Mouse (Mus musculus) frontal cortex, postnatal 10 days (tissue): ENCODE measurements at regions not wholly inside any gene's neighbourhood (a gene's known extent, or its start where the extent isn't known, plus 50 kb on each side); places are given as distances from the start of the nearest gene placed in this dataset.

Experiments used
- DNase-seq, 2 experiments: peaks; one replicate each; pipeline ENCODE4 v3.0.0; 2022; ENCODE audit warnings: low spot score in 2 of 2, mixed read lengths in 1 of 2

DNA sequence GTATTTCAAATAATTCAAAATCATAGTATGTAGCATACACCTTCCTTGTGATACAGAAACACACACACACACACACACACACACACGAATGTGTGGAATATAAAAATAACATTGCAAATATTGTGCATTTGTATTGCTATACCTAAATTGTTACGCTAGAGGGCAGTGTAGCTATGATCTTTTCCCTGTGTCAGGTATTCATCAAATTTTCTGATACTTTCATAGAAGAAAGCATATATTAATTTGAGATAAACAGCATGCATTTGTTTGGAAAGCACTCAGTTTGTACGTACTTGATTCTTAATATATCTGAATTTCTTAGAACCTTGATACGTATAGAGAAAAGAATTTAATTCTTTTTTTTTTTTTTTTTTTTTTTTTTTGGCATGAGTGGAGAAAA, 1700.9 kb upstream of the Sel1l start:
- no peak for DNase-seq

DNA sequence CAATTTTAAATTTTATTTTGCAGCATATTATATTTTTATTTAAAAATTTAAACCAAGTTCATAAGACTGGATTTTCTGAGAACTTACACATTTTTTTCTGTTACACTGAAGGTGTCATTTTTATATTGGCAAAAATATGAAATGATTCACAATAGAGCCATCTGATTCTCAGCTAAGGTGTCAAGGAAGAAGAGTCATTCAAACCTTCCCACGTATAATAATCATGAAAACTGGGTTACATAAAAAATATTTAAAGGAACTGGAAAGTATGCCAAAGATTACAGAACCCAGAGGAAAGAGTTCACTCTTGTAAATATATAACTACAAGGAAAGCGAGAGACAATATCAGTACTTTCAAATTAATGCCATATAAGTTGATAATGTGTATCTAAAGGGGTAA, 1674.5 kb upstream of the Sel1l start:
- no peak for DNase-seq

DNA sequence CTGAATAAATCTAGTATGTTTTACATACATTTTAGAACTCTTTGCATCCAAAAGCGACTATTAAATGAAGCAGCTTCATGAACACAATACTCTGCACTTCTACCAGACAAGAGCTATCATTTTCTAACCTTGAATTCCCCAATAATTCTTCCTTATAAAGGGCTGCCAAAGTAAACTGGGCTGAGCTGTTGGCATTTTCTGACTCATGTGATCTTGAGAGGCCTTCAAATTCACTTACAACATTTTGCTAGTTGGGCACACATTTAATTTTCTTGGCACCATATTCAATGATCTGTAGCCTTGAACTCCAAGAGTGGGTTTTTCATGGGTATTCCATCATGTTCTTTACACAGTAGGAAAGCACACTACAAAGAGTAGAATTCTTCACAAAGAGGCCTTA, 1637.4 kb upstream of the Sel1l start:
- DNase-seq = no peak

DNA sequence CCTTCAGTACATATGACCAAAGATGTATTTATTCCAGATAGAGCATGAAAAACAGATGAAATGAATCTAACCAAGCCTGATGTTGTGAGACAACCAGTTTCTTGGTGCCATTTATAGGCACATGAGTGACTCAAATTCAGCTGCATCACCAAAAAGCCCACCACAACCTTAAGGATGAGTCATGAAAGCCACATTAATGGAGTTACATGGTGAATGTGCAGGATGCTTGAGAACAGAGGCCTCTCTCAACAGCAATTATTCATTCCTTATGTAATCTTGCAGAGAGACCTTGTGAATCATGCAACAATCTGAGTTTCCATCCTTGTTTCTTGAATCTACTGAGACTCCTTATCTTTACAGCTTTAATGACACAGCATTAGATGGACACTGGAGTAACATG, 1613.1 kb upstream of the Sel1l start:
- no peak for DNase-seq

DNA sequence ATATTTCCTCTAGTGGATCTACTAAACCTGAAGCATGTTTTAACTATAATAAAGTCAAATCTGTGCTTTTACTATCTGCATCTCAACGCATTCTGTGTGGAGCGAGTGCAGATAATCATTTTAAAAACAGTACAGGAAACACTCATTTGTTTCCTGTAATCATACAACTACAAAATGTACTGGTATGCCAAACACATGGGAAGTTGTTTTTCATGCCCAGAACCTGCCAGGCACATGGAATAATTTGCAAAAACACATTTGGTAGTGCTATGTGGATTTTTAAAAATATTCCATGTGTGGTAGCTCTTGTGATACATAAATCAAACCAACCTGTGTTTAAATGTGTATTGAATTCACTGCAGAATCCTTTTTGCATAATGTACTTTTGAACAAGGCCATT, 1600.5 kb upstream of the Sel1l start:
- DNase-seq = no peak

DNA sequence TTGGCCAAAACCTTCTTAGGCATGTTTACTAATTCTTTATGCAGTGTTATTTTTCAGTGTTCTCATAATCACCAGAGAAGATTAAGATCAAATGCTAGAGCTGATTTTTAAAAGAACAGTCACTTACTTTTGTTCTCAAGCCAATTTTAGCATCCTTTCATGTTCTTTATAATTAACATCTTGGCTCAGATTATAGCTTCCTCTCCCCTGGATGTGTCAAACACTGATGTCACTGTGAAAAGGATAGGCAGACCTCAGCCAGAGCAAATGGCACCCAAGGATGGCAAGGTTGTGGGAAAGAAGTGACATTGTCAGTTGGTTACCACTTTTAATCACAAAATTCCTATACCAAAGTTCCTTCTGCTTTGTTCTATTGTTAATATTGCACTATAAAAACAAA, 1580.3 kb upstream of the Sel1l start:
- no peak for DNase-seq

DNA sequence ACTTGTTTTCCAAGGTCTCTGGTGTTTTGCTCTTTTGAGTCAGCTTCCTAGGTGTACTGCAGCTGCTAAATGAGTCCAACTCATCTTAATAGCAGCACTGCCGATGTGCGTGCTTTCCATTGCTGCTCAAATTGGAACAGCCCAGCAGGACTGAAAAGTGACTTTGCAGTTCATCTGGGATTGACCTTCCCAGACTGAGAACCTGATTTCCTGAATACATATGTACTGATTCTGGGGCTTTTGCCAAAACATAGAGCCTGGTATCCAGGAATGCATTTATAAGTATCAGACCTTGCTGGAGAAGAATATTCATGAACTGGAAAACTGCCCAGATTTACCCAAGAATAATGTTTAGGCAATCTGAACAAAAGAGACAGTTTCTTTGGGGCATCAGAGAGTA, 1579.0 kb upstream of the Sel1l start:
- no peak for DNase-seq

DNA sequence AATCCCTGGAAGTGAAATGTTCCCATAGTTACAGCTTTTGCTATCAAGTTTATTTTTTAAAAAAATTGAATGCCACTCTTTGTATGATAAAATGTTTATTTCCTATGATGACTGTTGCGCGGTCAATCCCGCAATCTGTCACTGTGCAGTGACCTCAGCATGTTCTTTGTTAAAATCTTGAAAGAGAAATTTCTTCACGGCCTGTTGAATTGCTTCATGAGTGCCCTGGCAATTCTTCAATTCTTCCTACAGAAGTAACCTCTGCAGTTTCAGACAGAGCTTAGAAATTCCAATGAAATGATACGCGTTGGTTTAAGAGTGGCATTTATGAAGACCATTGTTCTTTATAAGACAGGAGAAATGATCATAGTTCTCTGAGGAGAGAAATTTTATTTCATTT, 1567.4 kb upstream of the Sel1l start:
- DNase-seq = no peak

DNA sequence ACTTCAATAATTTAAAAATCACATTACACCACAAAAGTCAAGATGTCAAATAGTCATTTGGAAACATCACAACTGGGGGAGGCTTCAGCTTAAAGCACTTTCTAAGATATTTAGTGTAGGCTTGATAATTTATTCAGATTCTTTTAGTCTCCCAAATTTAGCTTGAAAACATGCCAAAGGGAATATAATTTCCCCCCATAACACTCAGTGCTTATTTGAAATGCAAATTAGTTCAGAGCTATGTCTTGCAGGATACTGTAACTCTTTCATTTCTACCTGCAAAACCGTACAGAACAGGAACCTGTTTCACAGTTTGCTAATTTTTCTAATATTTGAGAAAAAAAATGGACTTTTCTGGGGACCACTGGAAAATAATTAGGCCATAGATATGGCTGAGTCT, 1566.8 kb upstream of the Sel1l start:
- no peak for DNase-seq

DNA sequence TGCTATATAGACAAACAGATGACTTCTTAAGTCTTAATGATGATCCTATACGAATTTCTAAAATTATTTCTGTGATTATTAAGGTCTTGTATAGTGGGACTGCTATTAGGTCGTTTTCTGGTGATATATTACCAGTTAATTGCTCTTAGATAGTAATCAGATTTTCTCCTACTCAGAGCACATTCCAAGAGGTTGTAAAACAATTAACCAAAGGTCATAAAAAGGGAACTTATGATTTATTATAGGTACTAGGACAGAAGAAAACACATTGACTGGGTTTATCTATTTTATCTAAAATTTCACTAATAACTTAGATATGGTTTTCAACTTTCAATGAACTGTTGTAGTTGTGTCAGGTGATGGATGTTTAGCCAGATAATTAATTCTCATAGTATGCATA, 1536.6 kb upstream of the Sel1l start:
- no peak for DNase-seq

DNA sequence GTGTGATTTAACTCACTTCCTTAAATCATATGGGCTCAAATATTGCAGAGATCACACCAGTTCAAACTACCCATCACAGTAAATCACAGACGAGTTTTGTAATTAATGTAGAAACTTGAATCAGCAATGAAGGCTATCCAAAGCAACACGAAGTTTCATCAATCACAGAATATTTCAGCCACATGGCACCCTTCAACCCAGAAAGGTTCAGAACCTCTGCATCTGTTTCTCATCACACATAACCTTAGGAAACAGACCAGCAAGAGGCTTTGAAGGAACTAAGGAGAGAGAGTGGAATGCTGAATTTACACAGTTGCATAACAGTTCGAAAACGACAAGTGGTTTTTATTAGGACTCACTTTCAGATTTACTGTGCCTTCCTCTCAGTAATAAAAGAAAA, 1494.0 kb upstream of the Sel1l start:
- no peak for DNase-seq

DNA sequence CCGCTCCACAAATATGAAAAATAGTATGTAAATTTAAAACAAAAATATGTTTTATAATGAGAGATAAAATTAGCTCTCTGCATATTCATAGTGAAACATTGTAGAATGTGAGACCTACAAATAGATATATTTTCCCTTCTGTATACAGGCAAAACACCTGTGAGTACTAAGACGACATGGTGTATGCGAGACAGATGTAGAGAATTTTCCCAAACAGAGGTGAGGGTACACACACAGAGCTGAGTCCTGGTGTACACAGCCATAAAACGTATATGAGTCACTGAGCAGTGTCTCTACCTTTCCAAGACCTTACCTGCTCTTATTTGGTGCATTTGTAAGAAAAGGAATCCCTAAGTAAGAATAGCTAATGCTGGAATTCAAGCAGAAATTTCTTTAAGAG, 1493.6 kb upstream of the Sel1l start:
- DNase-seq = no peak

DNA sequence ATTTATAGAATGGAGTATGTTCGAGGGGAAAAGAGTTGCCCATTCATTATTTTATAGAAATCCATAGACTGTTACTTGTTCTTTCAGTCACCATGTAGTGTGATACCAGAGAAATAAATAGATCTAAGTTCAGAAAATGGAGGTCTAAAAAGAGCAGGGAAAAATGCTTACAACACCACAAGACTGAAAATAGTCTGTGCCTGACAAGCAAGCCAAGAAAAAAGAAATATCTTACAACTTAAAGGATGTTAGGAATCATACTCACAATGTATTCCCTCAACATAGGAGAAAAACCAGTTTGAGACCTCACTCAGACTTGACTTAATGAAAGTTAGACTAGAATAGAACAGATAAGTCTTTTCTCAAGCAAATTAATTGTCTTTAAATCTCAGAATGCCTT, 1486.6 kb upstream of the Sel1l start:
- no peak for DNase-seq

DNA sequence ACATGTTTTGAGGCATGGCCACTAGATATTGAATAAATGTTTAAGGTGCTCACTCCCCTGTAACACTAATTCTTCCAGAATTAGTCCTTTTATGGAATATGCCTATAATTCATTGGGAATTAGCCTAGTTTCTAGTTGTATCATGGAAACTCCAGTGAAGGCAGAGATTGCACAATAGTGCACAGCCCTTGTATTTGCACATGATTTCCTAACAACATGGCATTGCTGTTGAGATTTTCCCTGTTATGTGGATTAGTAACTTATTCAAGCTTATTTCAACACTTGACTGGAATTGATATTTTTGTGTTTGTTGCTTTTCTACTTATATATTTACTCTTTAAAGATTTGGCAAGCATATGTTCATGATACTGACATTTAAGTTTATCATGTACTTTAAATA, 1463.3 kb upstream of the Sel1l start:
- DNase-seq = no peak

DNA sequence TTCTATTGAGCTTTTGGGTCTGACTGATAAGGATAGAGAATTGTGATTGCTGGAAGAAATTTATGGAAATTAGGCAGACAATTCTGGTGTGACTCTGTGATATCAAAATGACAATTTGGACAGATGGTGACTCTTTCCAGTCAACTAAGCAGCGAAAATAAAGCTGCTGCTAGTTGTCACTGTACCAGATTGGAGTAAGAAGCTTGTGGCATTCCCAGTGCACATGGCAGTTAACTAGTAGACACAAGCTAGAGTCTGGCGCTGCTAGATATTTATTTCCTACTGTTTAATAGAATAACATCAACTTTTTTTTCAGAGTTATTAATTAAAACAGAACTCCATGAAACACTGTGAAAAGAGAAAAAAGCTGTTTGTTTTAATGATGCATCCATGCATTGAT, 1432.9 kb upstream of the Sel1l start:
- DNase-seq = no peak

DNA sequence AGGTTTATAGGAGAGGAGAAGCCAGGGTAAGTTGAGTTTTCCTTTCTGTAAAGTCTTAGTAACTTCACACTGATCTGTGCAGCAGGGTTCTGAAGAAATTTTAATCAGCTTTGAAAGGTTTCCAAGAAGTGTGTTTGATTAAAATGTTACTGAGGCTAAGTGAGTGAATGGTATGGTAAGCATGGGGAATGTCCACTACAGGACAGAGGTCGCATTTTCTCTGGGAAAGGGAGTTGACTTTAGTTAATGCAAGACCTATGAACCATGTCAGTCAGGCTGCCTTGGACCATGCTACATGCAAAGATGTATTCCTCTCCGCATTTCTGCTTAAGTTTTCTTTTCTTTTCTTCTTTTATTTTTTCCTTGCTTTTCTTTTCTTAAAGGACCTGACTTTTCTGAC, 1424.7 kb upstream of the Sel1l start:
- DNase-seq = no peak

DNA sequence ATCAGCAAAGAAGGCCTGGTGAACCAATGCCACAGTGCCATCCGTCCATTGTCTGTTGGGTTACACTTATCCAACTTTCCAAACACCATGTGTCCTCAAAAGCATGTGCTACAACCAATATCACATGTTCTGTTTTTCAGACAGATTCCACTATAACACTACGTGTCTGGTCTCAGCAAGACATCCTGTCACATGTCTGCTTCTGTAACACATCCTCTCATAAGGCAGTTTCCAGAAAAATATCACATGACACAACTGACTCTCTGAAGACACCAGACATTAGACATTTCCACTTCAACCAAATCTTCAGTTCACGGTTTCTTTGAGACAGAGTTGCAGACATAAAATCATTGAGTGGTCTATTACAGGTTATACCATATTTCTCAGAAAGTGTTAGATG, 1381.3 kb upstream of the Sel1l start:
- no peak for DNase-seq

DNA sequence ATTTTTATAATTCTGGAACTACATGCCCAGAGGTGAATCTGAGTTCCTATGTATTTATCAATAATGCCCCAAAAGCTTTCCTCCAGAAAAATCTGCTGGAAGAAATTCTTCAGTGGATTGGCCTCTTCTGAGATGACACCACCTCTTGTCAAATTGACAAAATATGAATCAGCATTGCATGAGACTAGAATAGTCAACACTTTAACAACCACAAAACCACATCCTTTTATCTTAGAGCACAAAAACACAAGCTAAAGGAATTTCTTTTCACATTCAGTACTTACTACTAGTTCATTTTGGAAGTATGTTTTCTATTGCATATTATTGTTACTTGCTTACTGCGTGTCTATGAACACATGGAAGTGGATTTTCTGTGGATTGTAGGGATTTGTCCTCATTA, 1377.9 kb upstream of the Sel1l start:
- no peak for DNase-seq

DNA sequence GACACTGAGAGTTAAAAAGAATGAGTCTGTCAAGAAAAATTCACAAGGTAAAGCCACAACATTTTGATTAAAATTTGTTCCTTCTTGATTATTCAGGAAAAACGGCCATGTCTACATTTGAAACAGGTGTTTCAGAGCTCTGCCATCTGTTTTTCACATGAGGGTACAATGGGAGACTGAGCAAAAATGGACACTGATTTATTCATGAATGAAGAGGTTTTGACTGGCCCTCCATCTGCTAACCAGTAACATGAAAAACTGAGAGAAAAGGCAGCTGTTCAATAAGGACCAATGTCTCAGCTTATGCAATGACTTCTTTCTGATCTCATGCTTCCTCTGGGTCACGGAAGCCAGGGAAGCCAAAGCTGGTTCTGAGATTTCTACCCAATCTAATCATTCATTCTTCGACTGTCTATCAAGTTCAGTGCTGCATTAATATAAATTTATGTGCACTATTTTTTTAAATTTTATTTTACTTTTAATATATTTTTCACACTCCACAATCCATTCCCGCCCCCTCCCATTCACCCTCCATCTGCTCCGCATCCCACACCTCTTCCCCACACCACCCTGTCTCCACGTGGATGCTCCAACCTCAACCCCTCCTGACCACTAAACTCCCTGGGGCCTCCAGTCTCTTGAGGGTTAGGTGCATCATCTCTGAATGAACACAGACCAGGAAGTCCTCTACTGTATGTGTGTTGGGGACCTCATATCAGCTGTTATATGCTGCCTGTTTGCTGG, 1372.4 kb upstream of the Sel1l start:
- no peak for DNase-seq

DNA sequence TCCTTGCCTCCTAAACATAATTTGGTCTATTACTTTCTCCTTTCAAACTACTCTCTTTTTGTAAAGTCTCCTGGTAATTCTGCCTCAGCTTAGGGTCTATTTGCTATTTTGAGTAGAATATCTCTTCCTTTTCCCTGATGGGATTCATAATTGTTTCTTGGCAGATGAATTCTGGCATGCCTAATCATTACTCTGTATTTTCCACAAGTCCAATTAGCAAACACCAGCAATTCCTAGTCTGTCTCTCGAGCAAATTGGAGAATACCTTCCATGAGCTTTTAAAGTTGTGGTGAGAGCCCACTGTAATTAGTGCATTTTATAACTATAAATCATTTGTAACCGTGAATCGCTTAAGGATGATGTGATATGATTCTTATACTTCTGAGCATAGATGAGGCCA, 1358.6 kb upstream of the Sel1l start:
- no peak for DNase-seq

DNA sequence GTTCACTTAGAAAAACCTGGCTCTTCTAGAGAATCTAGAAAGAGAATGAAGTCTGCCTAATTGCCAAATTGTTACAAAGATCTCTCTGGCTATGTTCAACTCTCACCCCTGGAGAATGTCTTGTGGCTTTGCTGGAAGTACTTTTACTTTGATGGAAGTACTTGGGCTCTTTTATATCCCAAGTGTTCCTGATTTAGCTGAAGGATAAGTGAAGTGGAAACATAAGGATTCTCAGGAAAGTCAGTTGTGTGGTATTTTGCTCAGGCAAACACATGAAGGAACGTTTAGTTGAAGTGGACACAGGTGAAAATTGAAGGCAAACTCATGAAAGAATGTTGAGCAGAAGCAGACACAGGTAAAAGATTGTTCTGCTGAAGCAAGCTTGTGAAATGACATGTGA, 1340.0 kb upstream of the Sel1l start:
- DNase-seq = no peak

DNA sequence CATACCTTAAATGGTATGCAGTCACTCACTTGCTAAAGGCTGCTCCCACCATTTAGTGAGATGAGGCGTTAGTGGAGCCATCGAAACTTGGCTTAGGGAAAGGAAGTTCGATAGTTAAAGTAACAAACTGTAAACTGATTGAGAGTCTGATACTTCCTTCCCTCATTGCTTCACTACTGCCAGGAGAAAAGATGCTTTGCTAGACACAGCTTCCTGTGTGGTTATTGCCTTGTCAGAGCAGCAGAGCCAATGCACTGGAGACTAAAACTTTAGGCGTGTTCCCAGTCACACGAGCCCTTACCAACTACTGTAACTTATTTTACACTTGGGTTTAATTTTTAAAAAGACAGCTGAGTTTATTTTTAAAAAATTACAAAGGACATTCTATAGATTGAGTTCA, 1324.8 kb upstream of the Sel1l start:
- no peak for DNase-seq

DNA sequence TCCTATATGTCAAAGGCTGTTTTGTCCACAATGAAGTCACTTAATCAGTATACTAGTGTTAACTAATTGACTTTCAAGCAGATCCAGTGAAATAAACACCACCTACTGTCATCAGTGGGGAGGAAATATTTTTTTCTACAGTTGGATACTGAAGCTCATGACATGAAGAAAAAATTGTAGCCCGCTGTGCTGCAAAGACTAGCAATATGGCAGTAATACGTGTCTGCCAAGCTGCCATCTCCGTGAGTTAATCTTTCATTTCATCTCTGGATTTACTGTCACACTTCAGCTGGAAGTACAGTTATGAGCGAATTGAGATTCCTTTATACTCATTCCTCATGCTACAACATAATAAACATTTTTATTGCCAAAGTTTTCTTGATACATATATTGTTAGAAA, 1311.3 kb upstream of the Sel1l start:
- no peak for DNase-seq

DNA sequence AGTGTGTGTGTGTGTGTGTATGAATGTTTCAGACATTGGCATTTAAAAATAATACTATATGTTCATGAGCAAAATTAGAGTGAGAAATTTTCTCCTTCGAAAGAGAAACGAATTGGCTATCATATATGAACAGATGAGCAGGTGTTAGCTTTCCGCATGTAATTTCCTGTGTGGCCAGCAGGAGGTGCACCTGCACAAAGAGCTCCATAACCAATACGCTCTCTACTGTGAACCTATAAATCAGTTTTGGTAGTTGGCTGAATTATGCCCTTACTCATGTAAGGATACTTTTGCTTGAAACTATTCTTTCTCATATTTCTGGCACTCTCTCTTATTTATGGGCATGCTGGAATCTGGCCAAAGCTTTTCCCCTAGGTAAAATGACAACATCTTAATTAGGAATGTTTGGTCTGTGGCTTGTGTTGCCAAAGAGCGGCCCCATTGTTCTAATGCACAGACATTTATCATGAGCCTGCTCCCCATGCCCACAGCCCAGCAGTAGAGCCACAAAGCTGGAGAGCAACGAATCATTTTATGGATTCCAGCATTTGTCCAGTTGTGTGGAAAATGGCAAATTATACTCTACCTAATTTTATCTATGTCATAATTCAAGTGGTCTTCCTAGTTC, 1303.8 kb upstream of the Sel1l start:
- DNase-seq = peak in 1 of 2 experiments; percentile 16
